Mouse (Mus musculus) thymus, postnatal 25 days (tissue): ENCODE data around the gene Ddx19a.
"Not testable (repeated sequence)": the region's sequence is repeated elsewhere in the genome, so short reads cannot be mapped to it uniquely, and the experiment has no call there.

Experiments
- DNase-seq: peaks from one replicate; pipeline ENCODE4 v3.0.0; 2022

Gene Ddx19a

DNA sequence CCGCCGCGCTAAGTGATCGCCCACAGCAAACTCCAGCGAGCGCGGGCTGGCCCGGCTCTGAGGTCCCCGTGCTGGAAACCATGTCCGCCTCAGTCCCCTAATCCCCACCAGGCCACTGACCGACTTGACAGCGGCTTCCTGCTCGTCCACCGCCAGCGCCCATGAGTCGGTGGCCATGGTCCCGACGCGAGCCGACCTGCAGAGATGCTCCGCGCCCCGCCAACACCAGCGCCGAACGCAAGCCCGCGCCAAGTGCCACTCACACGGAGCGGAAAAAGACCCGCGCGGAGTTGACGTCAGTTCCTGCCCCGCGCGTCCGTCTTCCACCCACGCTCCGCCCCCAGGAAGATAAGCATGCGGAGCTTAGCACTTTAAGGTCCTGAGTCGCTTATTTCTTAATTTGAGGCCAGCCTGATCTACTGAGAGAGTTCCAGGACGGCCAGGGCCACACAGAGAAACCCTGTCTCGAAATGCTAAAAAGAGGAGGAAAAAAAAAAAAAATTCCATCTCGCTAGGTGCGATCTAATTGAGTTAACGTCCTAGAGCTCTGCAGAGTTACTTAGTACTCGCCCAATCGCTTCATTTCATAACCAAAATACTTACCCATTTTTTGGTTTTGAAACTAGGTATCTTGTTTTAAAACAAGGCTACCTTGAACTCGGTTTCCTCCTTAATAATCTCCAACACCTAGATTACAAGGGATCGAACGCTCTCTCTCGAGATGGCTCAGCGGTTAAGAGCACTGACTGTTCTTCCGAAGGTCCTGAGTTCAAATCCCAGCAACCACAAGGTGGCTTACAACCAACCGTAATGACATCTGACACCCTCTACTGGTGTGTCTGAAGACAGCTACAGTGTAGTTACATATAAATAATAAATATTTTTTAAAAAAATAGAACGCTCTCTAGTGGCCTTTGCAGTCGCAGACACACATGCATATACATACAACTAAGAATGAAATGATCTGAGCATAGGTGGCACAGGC, at the start of gene Ddx19a:
TSS of gene Ddx19a (minus strand) at position 254 of the 985 bp plus-strand sequence.
- peak; percentile 86 for DNase-seq

DNA sequence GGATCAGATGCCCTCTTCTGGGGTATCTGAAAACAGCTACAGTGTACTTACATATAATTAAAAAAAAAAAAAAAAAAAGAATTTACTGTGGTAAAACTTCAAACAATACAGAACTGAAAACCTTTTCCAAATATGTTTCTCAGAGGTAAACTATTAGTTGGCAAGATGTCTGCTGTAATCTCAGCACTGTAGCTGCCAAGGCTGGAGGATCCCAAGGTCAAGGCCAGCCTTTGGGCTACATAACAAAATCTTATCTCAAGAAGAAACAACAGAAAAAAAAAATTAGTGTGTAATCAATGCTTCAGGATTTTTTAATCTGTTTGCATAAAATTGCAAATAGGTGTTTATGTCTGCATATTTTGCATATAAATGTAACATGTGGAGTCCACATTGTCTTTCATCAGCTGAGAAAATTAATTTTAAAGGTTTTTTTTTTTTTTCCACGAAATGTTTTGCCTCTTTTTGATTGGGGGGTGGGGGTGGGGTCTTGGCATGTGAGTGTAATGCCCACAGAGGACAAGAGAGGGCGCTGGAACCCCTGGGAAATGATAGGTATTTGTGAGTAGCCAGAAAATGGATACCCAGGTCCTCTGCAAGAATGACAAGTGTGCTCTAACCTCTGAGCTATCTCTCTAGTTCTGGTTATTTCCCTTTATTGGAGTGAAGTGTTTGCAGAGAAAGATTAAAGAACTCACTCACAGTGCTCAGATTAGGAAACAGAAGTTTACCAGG, 46.6 kb upstream of the Ddx19a start:
- DNase-seq: no peak

DNA sequence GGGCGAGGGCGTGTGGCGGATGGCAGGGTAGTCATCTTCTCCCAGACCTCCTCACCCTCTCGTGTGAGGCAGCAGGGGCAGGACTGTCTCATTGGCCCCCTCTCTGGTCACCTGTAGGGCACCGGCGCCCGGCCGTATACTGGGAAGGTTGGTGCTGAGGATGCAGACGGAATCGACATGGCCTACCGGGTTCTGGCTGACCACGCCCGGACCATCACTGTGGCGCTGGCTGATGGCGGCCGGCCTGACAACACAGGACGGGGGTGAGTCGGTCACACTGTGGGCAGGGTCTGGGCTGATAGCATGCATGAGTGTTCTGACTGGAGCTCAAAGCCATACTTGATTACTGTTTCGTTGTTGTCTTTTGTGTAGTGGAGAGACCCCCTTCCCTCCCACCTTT, 44.9 kb upstream of the Ddx19a start:
- DNase-seq: no peak

DNA sequence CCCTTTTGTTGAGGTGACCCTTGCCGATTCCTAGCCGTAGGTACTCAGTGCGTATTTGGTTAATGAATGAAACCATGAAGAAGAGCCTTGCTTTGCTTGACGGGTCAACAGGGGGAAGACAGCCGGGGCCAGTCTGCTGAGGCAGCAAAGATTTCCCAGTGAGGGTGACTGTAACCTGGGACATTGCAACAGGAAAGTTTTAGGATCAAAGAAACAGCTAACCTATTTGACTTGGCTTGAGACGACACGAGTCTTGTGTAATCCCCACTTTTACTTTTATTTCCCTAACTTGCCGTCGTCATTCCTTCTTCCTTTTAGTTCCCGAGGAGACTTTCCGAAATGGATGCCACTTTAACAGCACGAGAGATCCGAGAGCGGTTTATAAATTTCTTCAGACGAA, 39.0 kb upstream of the Ddx19a start:
- no peak for DNase-seq

DNA sequence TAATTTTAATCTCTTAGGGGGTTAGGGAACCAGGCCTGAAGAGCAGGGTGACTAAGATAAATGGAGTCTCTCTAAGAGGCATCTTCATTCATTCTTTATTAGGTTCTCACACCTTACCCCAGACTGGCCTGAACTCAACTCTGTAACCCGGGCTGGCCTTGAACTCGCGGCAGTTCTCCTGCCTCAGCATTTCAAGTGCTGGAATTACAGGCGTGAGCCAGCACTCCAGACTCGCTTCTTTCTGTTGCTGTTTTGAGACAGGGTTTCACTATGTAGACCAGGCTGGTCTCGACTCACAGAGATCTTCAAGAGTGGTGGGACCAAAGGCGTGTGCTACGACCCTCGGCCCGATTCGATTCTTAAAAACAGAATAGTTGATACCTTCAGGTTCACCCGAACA, 36.7 kb upstream of the Ddx19a start:
- DNase-seq: no peak

DNA sequence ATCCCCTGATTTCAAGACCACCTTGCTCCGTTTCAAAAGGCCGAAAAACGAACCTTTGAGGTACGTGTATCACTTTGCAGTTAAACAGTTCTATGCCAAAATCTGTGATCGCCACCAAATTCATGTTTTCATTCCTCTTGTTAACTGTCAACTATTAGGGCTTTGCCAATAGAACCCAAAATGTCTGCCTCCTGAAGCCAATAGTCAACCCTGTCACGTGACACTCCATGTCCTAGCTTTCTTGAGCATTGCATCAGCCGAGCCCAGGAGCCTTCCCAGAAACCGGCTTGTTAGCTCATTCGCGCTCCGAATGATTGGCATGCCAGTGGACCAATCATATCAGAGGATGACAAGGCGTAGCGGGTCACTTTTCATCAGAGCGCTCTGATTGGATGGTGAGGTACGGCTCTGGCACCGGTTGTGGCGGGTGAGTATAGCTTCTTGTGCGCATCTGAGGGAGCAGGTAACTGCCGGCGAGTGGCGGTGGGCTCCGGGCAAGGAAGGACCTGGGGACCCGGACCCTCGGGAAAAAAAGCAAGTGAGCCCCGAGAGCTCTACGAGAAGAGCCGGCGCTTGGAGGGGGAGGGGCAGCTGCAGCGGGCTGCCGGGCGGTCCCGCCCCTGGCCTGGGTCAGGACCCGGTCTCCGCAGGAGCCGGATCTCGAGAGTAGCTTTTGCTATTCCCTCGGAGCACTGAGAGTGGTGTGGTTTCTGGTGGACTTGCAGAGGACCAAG, 36.0 kb upstream of the Ddx19a start:
- DNase-seq: peak; percentile 95

DNA sequence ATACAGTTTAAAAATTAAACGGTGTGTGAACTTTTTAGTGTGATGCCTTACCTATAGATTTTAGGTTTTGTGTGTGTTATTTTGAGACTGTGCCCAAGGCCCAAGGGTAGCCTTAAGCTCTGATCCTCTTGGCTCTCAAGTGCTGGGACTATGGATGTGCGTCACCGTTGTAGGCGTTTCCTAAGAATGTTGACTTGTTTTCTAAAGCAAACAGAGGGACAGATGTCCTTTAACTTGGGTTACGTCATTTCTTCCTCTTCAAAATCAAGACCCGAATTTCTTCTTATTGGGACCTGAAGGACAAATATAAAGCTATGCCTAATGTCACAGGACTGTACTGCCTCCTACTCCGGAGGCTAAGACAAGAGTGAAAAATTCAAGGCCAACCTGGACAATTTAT, 35.3 kb upstream of the Ddx19a start, which contains the start of gene Aars:
TSS of gene Aars (plus strand) at position 229 of the 400 bp plus-strand sequence.
- DNase-seq: no peak

DNA sequence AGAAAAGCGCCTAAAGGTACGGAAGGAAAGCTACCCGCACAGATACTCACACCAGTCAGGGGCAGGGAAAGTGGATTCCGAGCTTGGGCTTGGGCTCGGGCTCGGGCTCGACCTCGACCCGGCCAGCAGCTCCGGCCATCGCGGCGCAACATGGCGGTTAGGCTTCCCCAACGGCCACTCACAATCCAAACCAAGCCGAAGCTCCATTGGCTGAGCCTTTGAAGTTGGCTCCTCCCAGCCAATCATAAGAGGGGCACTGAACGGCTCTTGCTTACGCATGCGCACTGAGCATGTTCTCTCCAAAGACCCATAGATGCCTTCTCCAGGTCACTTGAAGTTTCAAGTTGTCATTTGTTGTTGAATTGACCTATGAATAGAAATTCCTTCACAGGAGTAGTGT, 34.0 kb upstream of the Ddx19a start, which contains the start of gene Ddx19b:
TSS of gene Ddx19b (minus strand) at position 180 of the 400 bp plus-strand sequence.
- DNase-seq: no peak

DNA sequence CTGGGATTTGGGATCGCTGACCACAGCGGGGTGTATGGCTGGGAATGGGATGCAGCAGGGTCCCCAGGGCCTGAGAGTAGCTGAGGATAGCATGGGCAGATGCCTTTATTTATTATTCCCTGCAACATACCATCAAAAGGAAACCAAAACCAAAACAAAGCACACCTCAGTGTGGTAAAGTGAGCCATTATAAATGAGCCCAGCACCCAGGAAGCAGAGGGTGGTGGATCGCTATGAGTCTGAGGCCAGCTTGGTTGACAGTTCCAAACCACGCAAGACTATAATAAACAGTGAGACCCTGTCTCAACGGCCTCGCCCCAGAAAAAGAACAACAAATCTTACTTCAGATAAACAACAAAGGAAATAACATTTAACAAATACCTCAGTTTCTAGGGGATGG, 32.4 kb upstream of the Ddx19a start:
- no peak for DNase-seq

DNA sequence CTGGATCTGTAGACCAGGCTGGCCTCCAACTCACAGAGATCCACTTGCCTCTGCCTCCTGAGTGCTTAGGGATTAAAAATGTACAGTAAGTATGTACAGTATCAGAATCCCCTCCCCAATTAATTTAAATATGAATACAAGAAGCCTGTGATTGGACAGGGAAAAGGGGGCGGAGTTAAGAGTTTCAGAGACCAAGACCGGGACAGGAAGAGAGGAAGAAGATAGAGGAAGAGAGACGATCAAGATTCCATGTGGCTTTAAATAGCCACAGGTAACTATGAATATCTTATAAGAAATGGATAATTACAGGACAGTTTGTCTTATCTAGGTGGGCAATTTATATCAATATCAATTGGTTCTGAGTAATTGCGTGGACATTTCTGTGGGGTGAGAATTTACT, 32.0 kb upstream of the Ddx19a start:
- no peak for DNase-seq

DNA sequence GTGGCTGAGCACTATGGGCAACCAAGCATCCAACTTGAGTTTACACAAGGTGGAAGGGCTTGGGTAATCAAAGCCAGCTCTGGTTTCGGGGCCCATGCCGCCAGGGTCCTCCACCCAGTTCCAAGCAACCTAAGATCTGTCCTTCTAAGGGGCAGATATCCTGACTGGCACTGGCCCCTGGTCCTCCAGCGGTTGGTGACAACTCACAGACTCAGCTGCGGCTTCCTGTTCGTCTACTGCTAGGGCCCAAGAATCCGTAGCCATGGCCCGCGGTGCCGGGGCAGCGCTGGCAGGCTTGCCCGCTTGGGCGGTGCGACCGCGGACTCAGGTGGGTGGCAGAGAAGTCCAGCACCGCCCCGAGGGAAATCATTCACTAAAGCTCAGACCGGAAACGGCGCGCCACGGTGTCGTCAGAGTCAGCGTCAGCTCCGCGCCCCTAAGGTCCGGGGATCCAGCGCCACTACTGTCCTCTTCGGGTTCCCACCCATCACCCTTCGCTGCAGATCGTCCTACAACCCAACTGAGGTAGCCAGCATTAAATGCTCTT, 29.9 kb upstream of the Ddx19a start:
- DNase-seq: peak; percentile 79

DNA sequence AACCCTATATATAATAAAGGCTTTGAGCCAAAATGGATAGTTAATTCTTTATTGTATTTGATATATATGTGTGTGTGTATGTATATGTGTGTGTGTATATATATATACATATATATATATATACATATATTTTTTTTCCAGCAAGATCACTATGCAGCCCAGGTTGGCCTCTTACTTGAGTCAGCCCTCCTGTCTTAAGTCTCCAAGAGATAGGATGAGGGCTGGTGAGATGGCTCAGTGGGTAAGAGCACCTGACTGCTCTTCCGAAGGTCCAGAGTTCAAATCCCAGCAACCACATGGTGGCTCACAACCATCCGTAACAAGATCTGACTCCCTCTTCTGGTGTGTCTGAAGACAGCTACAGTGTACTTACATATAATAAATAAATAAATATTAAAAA, 29.0 kb upstream of the Ddx19a start:
- DNase-seq: not testable (repeated sequence)

DNA sequence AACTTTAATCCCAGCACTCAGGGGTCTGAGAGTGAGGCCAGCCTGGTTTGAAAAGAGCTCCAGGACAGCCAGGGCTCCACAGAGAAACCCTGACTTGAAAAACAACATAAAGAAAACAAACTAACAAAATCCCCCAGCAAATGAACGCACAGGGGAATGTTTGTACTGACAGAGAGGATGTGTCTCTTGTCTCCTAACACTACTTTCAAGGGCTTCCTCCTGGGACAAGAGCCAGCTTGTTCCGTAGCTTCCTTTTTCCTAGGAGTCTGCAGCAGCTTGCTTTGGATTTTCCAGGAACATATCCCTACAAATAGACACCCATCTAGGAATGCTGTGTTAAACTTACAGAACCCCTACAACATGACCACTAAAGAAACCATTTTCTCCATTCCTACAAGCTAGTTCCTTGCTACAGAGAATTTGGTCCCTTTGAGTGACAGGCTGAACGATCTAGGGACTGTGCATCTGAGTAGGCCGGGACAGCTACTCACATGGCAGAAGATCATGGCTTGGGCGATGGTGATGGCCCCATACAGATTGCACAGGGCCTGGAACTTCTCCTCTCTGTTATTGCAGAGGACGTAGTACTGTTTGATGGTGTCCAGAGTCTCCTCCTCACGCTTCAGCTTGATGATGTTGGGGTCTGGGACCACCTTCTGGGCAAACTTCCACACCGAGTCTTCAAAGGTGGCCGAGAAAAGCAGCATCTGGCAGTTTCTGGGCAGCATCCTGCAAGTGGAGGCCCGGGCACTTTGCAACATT, 12.8 kb upstream of the Ddx19a start:
- not testable (repeated sequence) for DNase-seq

DNA sequence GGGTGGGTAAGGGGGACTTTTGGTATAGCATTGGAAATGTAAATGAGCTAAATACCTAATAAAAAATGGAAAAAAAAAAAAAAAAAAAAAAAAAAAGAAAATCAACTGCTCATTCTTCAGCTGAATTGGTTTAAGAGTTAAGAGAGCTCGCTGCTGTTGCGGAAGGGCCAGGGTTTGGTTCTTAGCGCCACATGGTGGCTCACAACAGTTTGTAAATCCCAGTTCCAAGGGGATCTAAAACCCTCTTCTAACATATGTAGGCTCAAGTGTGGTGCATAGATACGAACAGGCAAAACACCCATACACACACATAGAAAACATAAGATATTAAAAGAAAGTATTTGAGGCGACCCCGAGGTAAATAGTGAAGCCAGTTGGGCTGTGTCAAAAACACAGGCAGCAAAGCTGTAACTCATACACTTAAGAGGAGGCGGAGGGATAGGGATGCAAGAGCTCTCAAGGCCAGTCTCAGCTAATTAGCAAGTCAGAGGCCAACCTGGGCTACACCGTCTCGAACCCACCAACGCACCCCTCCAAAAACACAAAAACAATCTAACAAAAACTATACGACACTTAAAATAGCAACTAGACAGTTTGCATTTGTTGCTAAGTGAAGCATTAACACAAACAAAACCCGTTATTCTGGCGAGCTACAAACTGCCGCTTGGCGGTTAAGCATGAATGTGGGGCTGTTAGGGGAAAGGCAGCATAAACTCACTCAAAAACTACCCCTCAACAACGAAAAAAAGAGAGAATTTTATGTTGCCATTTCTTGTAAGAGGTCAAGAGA, 764 bp downstream of the Ddx19a start:
- no peak for DNase-seq

DNA sequence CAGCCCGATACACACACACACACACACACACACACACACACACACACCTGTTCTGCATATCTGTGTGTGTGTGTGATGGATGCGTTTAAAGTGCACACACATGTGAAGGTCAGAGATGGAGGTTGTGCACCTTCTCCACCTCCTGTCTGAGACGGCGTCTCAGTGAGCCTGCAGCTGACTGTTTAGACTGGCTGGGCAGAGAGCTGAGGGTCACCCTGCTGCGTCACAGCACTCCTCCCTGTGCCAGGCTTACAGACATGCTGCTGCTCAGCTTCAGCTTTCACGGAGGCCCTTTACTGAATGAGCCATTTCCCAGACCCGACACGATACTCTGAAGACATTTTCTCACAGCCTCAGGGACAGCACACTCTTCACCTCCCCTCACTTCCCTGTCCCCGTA, 7.6 kb downstream of the Ddx19a start:
- no peak for DNase-seq

DNA sequence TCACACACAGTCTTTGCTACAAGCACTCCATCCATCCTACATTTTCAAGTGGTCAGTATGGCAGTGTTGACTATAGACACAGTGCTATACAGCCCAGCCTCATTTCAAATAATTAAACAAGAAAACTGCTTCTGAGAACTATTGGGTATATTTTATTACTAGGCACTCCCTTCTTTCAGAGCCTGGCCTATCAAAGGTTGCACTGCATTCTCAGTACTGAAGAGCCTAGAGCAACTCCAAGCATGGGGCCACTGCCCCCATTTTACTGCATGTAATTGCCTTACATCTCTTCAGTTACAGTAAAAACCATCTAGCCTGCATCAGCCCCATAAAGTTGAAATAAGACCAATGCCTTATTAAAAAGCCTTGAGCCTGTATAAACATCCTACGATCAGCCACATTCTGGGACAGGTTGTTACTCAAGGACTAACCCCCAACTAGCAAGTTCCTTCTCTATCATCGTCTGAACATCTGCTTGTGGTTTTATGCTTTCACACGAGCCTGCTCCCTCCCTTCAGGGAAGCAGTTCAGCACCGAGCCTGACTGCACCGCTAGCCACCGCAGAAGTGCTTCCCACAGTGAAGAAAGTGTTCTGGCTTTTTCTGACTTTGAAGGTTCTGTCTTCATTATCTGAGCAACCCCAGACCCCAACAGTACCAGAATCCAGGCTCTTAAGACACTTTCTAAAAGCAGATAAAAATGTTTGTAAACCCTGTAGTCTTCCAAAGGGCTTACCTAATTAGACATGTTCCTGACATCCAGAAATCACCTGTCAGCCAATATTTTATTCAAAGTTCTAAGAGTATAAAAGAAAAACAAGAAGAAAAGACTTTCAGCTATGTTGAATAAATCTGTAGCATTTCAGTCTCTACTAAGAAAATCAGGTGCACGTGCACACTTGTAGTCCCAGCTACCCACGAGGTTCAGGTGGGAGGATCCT, 9.5 kb downstream of the Ddx19a start:
- peak; percentile 63 for DNase-seq

DNA sequence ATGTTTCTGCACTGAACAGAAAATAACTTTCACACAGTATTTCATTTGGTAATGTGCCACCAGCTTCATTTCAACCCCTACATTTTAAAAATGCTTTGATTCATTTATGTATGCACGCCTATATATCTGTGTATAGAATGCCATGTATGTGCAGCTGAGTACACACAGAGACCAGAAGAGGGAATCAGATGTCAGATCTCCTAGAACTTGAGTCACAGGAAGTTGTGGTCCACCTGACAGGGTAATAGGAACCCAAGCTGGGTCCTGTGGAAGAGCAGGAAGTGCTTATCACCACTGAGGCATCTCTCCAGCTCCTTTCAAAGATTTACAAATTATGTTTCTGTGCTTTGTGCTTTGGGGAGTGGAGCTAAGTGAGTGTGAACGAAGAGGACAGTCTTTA, 16.3 kb downstream of the Ddx19a start:
- peak; percentile 10 for DNase-seq

DNA sequence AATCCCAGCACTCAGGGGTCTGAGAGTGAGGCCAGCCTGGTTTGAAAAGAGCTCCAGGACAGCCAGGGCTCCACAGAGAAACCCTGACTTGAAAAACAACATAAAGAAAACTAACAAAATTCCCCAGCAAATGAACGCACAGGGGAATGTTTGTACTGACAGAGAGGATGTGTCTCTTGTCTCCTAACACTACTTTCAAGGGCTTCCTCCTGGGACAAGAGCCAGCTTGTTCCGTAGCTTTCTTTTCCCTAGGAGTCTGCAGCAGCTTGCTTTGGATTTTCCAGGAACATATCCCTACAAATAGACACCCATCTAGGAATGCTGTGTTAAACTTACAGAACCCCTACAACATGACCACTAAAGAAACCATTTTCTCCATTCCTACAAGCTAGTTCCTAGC, 19.6 kb downstream of the Ddx19a start:
- DNase-seq: not testable (repeated sequence)

DNA sequence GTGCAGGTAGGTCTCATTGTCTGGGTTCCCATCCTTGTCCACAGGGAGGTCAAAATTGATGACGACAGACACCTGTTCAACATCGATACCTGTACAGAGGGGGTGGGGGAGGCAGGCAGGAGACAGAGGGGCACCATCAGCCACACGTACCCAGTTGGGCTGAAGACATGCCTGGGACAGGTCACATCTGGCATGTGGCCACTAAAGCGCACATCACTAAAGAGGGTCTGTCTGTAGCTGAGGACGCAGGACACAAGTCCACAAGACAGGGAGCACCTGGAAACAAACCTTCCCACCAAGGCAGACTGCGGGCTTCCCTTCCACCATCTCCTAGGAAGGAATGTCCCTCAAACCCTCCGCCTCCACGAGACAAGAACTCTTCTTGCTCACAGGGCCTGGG, 21.1 kb downstream of the Ddx19a start:
- not testable (repeated sequence) for DNase-seq
